Mouse (Mus musculus) olfactory bulb, adult 2 months (tissue): Measurements from ENCODE around the gene Ppl. TPM values are rescaled to one million over a fixed set of nuclear protein-coding genes. Genes with fewer than 3 reads are reported as not detected.

Experiments used
- H3K27ac ChIP-seq: fragments of 200-500 bp; 2 replicates; pipeline ENCODE4 v1.5.1; 2012; ENCODE audit warnings: low read depth, low read length; ENCODE audit not compliant: insufficient read depth
- H3K4me1 ChIP-seq: fragments of 200-500 bp; 2 replicates; pipeline ENCODE4 v1.6.1; 2012; ENCODE audit warnings: low read length; ENCODE audit not compliant: control insufficient read depth, insufficient read depth
- H3K4me3 ChIP-seq: fragments of 200-500 bp; 2 replicates; pipeline ENCODE4 v1.5.1; 2012; ENCODE audit warnings: mild to moderate bottlenecking, low read depth, low read length, moderate library complexity; ENCODE audit not compliant: insufficient read depth
- CTCF ChIP-seq: fragments of 200-500 bp; IDR thresholded peaks from 2 replicates; pipeline ENCODE4 v1.5.1; 2012; ENCODE audit warnings: low read depth, mild to moderate bottlenecking, low read length, moderate library complexity; ENCODE audit not compliant: insufficient read depth
- POLR2A ChIP-seq: fragments of 200-500 bp; IDR thresholded peaks from 2 replicates; pipeline ENCODE4 v1.6.1; 2012; ENCODE audit warnings: mild to moderate bottlenecking, low read depth, low read length, moderate library complexity; ENCODE audit not compliant: insufficient read depth
- WGBS: fragments of 180-500 bp; shearing (Covaris S2); methylation state at CpG from one replicate; pipeline ENCODE4 v1.1.7; 2018; 5-methylcytosine and 5-hydroxymethylcytosine counted together
- polyA plus RNA-seq: library from polyadenylated mRNA; stranded (reverse); fragments of >200 nt; gene quantifications from 2 replicates; pipeline ENCODE4 v1.2.4, GENCODE M21; 2012; ENCODE audit warnings: low replicate concordance; ENCODE audit not compliant: missing spikeins, insufficient read depth, insufficient read length

Gene Ppl
- polyA plus RNA-seq, 1 experiment, result not detected

- no peak for TF ChIP-seq POLR2A
- TF ChIP-seq CTCF, result no peak
- H3K4me3 ChIP-seq, result no peak overlapping the region
- no peaks in the 10 kb centered on the region for H3K4me1 ChIP-seq
- H3K27ac ChIP-seq, result no peak overlapping the region
- WGBS, result 82% methylated on average over 3 of the region's 3 CpGs
Measured at GRCm38 (mm10) chr16:5111021-5111420, 21.2 kb downstream of the Ppl start.

DNA sequence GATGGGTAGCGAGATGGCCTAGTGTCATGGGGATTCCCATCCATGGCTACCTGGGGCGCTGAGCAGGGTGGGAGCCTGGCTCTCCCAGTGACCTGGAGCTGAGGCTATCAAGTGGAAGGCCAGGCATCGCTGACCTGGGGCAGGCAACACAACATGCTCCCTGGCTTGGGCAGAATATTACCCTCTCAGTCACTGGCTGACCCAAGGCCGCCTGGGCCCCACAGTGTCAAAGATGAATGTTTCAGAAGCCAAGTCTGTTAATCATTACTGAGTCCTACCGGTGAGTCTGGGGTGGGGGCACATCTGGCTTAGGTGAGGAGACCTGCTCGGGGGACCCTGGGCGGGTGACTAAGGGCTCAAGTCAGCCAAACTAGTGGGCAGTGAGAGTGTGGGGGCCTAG lies 22.3 kb downstream of the Ppl start:
- 89% methylated on average over 7 of the region's 7 CpGs for WGBS

GRCm38 (mm10) chr16:5101000-5101399 lies 31.2 kb downstream of the Ppl start:
- Histone ChIP-seq H3K4me1 (no peaks in the 10 kb centered on the region), H3K4me3 (no peak overlapping the region), H3K27ac (no peak overlapping the region)
- 78% methylated on average over 6 of the region's 6 CpGs for WGBS
- no peak for TF ChIP-seq CTCF

More for the DNA sequence above, 22.3 kb downstream of the Ppl start:
- Histone ChIP-seq H3K27ac (no peak overlapping the region), H3K4me3 (no peak overlapping the region), H3K4me1 (no peaks in the 10 kb centered on the region)
- TF ChIP-seq POLR2A, result no peak
- TF ChIP-seq CTCF, result no peak

GRCm38 (mm10) chr16:5096504-5096903 lies 35.7 kb downstream of the Ppl start:
- H3K4me1 ChIP-seq, result no peaks in the 10 kb centered on the region
- H3K4me3 ChIP-seq, result no peak overlapping the region
- no peak for TF ChIP-seq POLR2A
- TF ChIP-seq CTCF, result no peak
- no peak overlapping the region for H3K27ac ChIP-seq
- 88% methylated on average over 8 of the region's 8 CpGs for WGBS

DNA sequence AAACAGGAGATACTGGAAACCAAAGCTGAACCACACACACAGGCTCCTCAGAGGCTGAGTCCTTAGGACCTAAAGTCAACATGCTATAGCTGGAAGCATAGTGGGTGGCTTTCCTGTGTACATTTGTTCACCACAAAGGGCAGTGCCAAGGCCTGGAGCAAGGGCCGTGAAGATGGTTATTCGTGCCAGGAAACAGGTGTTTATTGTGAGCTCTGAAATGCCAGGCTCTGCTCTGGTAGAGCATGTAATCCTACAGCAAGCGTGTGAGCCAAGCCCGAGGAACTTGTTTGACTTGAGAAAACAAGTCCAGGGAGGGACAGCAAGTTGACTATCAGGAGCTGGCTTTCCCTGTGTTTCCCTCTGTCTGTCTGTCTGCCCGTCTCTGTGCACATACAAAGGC lies 38.9 kb downstream of the Ppl start:
- 86% methylated on average over 5 of the region's 5 CpGs for WGBS
- Histone ChIP-seq H3K4me3 (no peak overlapping the region), H3K27ac (no peak overlapping the region), H3K4me1 (no peaks in the 10 kb centered on the region)
- no peak for TF ChIP-seq POLR2A
- TF ChIP-seq CTCF, result no peak

- H3K4me3 ChIP-seq, result no peak overlapping the region
- TF ChIP-seq POLR2A (no peak), CTCF (no peak)
- 81% methylated on average over 10 of the region's 10 CpGs for WGBS
- H3K4me1 ChIP-seq, result no peaks in the 10 kb centered on the region
- no peak overlapping the region for H3K27ac ChIP-seq
Measured at GRCm38 (mm10) chr16:5089021-5089420, 43.2 kb downstream of the Ppl start.

- no peak overlapping the region for H3K4me3 ChIP-seq
- 94% methylated on average over 2 of the region's 2 CpGs for WGBS
- TF ChIP-seq POLR2A (no peak), CTCF (no peak)
Measured at GRCm38 (mm10) chr16:5086179-5086578, 46.0 kb downstream of the Ppl start.

GRCm38 (mm10) chr16:5085196-5085595 lies 47.0 kb downstream of the Ppl start:
- Histone ChIP-seq H3K4me3 (no peak overlapping the region), H3K4me1 (no peaks in the 10 kb centered on the region), H3K27ac (no peak overlapping the region)
- WGBS, result 93% methylated on average over 4 of the region's 4 CpGs
- TF ChIP-seq CTCF, result no peak
- no peak for TF ChIP-seq POLR2A

More at GRCm38 (mm10) chr16:5086179-5086578, 46.0 kb downstream of the Ppl start:
- H3K27ac ChIP-seq, result no peak overlapping the region
- no peaks in the 10 kb centered on the region for H3K4me1 ChIP-seq

DNA sequence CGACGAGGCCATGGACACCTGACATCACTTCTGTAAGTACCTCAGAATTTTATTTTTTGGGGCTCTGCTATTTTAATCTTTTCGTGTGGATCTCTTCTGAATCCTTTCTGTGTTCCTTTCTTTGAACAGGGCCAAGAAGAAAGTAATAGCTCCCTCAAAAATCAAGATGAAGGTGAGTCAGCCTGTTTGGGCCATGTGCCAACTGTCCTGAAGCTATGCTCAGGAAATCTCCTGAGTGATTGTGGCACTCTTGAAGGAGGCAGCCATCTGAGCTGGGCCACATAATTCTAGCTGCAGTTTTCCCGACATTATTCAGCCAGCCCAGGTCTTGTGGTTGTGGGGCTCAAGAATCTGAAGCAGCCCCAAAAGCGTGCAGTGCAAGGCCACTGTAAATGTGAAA lies 57.9 kb downstream of the Ppl start:
- Histone ChIP-seq H3K4me1 (peaks cover 4% of the 10 kb centered on the region; the same call in 1 of the 2 replicates), H3K4me3 (no peak overlapping the region), H3K27ac (no peak overlapping the region)
- WGBS, result 84% methylated on average over 5 of the region's 5 CpGs
- TF ChIP-seq POLR2A, result no peak

- 95% methylated on average over 7 of the region's 7 CpGs for WGBS
- no peaks in the 10 kb centered on the region for H3K4me1 ChIP-seq
Measured at GRCm38 (mm10) chr16:5071974-5072373, 60.2 kb downstream of the Ppl start.

More at GRCm38 (mm10) chr16:5071974-5072373, 60.2 kb downstream of the Ppl start:
- Histone ChIP-seq H3K27ac (no peak overlapping the region), H3K4me3 (no peak overlapping the region)
- TF ChIP-seq CTCF (no peak), POLR2A (no peak)
